Mouse (Mus musculus): ENCODE data around the gene Txnl4b. TPM values are rescaled to one million over a fixed set of nuclear protein-coding genes. Genes with fewer than 3 reads are reported as not detected.

Gene Txnl4b
- polyA plus RNA-seq (2015; fragmentation: Nextera tagmentation; extraction: Ambion mirVana): 29.4 and 31.4 TPM in 2 replicates

DNA sequence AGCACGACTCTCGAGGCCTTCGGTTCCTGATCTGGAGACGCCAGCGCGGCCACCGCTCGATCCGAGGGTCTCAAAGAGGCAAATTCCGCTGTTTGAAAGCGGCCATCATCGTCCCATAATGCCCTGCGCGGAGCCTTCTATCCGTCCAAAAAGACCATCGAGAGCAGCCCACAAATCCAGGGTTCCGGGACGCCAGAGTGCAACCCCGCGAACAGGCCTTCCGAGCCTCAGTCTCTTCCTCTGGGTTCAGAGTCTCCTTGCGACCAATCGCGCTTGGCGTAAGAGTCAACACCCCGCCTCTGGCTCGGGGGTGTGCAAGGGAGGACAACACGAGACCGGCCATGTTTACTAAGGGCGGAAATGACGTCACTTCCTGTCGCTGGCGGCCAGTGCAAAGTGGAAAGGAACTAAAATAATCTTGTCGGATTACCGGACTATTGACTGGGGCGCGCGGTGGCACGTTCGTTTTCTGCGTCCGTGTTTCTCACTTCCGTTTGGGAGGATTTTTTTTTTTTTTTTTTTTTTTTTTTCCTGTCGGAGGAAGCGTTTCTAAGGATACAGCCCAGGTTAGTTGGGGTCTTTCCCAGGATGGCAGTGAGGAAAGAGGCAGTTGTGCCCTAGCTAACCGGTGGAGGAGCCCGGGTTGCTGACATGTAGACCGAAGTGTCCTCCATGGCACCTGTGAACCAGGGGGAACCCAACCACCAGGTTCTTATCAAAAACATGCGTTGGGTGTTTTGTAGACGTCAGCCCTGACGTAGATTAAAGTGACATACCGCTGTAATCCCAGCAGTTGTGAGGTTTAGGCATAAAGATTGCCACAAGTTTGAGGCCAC is at the start of gene Txnl4b, which contains the start of gene Dhx38:
TSS of gene Txnl4b (plus strand) at position 395 of the 836 bp plus-strand sequence.
TSS of gene Dhx38 (minus strand) at position 364 of the 836 bp plus-strand sequence.
- peak; percentile 100 for ATAC-seq
- under 1% methylated on average over 51 of the region's 52 CpGs for WGBS
- Histone ChIP-seq H3K36me3 (ENCODE audit: control insufficient read depth, insufficient read depth, low read length) (peaks cover 20% of the 10 kb centered on the region), H3K27me3 (replicated peaks; ENCODE audit: control insufficient read depth, insufficient read depth, low read length) (no peaks in the 10 kb centered on the region), H3K4me1 (ENCODE audit: control insufficient read depth, insufficient read depth, low read depth, low read length) (peaks cover 16% of the 10 kb centered on the region), H3K4me2 (ENCODE audit: low read length) (peak within 1 kb of the TSS; percentile 79), H3K9me3 (ENCODE audit: control insufficient read depth, low read length) (no peaks in the 10 kb centered on the region), H3K4me3 (ENCODE audit: low read length) (peak within 1 kb of the TSS; percentile 93), H3K9ac (ENCODE audit: low read depth, low read length) (peak within 1 kb of the TSS; percentile 95), H3K27ac (ENCODE audit: low read depth, low read length) (peak within 1 kb of the TSS; percentile 91)

DNA sequence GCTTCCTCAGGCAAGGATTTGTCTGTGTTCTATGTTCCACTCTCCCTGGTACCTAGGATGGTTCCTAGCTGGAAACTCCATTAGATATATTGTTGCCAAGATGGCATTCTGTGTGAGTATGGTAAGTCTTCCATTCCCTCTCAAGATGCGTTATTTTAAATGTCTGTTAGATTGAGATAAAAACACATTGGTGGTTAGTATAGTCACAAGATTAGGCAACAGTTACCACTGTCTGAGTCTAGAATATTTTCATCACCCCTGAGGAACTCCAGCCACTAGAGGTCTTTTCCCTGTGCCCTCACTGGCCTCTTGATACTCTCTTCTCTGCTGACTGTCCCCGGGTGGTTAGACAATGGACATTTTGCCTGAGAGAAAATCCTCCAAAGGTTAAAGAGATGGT is 41.7 kb upstream of the Txnl4b start:
- ATAC-seq: no peak
- 91% methylated on average over 2 of the region's 2 CpGs for WGBS

DNA sequence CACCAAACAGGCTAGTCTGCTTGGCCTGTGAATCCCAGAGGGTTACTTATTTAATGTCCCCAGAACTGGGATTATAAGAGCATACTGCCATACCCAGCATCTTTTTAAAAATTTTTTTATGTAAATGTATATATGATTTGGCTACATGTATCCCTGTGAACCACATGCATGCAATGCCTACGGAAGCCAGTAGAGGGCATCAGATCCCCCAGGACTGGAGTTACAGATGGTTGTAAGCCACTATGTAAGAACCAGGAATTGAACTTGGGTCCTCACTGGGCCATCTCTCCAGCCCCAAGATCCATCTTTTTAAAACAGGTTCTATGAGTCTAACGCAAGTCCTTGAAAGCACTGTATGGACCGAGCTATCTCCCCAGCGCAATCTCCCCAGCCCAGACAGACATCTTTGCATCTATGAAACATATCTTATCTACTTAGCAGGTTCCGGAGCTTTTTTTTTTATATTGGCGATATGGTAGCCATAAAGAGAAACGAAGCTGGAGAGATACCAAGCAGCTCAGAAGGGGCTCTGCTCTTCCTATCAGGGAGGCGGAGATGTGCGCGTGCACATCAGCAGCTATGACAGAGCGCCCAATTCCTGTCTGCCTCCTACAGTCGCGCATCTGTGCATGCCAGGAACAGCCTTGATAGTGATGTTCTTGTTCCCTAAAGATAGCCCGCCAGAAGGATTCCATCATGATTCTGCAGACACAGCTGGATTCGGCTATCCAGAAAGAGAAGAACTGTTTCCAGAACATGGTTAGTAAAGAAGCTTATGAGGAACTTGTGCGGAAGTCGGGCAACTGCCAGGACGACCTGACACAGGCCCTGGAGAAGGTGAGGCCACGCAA is 30.3 kb upstream of the Txnl4b start:
- no peak overlapping the region for H3K27ac ChIP-seq (ENCODE audit: low read depth, low read length)
- 89% methylated on average over 19 of the region's 19 CpGs for WGBS
- H3K36me3 ChIP-seq (ENCODE audit: control insufficient read depth, insufficient read depth, low read length): no peaks in the 10 kb centered on the region
- ATAC-seq: no peak
- no peak overlapping the region for H3K4me3 ChIP-seq (ENCODE audit: low read length)
- H3K4me1 ChIP-seq (ENCODE audit: control insufficient read depth, insufficient read depth, low read depth, low read length): no peaks in the 10 kb centered on the region; the same call in 1 of the 2 replicates
- H3K9me3 ChIP-seq (ENCODE audit: control insufficient read depth, low read length): no peaks in the 10 kb centered on the region
- no peak overlapping the region for H3K9ac ChIP-seq (ENCODE audit: low read depth, low read length)
- H3K27me3 ChIP-seq (replicated peaks; ENCODE audit: control insufficient read depth, insufficient read depth, low read length): no peaks in the 10 kb centered on the region
- no peak overlapping the region for H3K4me2 ChIP-seq (ENCODE audit: low read length)

More for the DNA sequence above, 41.7 kb upstream of the Txnl4b start:
- Histone ChIP-seq H3K4me1 (ENCODE audit: control insufficient read depth, insufficient read depth, low read depth, low read length) (no peaks in the 10 kb centered on the region), H3K27me3 (replicated peaks; ENCODE audit: control insufficient read depth, insufficient read depth, low read length) (no peaks in the 10 kb centered on the region), H3K9ac (ENCODE audit: low read depth, low read length) (no peak overlapping the region), H3K4me2 (ENCODE audit: low read length) (no peak overlapping the region), H3K9me3 (ENCODE audit: control insufficient read depth, low read length) (no peaks in the 10 kb centered on the region), H3K4me3 (ENCODE audit: low read length) (no peak overlapping the region), H3K27ac (ENCODE audit: low read depth, low read length) (no peak overlapping the region), H3K36me3 (ENCODE audit: control insufficient read depth, insufficient read depth, low read length) (no peaks in the 10 kb centered on the region)

DNA sequence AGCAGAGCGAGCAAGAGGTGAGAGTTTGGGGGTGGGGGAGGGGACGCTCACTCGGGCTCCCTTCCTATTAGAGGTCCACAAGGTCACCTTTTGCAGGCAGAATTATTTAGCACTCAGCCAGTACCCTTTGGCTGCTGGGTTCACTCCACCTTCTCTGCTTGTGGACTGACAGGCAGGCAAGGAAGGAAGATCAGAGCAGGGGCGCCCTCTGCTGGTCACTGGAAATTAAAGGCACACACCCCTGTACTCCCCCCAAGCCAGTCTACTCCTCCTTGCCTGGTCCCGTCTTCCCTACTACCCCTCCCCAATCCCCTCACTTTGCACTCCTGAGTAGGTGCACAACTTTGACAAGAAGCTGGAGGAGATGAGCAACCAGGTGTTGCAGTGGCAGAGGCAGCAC is 29.0 kb upstream of the Txnl4b start:
- peak overlapping the region; percentile 17; the same call in 1 of the 2 replicates for H3K9ac ChIP-seq (ENCODE audit: low read depth, low read length)
- peak; percentile 90 for ATAC-seq
- H3K27me3 ChIP-seq (replicated peaks; ENCODE audit: control insufficient read depth, insufficient read depth, low read length): no peaks in the 10 kb centered on the region
- H3K4me3 ChIP-seq (ENCODE audit: low read length): no peak overlapping the region
- H3K9me3 ChIP-seq (ENCODE audit: control insufficient read depth, low read length): no peaks in the 10 kb centered on the region
- H3K4me1 ChIP-seq (ENCODE audit: control insufficient read depth, insufficient read depth, low read depth, low read length): no peaks in the 10 kb centered on the region; the same call in 1 of the 2 replicates
- H3K27ac ChIP-seq (ENCODE audit: low read depth, low read length): no peak overlapping the region
- no peaks in the 10 kb centered on the region for H3K36me3 ChIP-seq (ENCODE audit: control insufficient read depth, insufficient read depth, low read length)
- WGBS: 1% methylated on average over 5 of the region's 5 CpGs
- H3K4me2 ChIP-seq (ENCODE audit: low read length): peak overlapping the region; percentile 42

DNA sequence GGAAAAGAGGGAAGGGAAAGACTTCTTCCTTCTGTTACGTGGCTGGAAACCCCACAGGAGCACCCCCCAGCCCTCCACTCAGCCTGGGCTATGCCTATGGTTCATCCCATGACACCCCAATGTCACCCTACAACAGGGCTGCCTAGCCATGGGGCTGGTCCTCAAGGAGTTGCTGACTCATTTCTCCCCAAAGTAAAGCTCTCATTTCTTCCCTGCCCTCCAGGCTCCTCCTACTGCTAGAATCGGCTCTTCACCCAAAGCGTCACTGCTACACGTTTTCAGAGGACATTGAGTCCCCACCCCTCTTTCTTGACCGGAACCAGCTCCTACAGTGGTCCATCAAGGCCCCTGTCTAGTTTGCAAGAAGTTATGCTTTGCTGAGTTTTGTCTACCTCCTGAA is 23.5 kb upstream of the Txnl4b start:
- Histone ChIP-seq H3K4me2 (ENCODE audit: low read length) (no peak overlapping the region), H3K4me3 (ENCODE audit: low read length) (no peak overlapping the region), H3K36me3 (ENCODE audit: control insufficient read depth, insufficient read depth, low read length) (no peaks in the 10 kb centered on the region), H3K27ac (ENCODE audit: low read depth, low read length) (no peak overlapping the region), H3K27me3 (replicated peaks; ENCODE audit: control insufficient read depth, insufficient read depth, low read length) (no peaks in the 10 kb centered on the region), H3K4me1 (ENCODE audit: control insufficient read depth, insufficient read depth, low read depth, low read length) (no peaks in the 10 kb centered on the region), H3K9me3 (ENCODE audit: control insufficient read depth, low read length) (no peaks in the 10 kb centered on the region), H3K9ac (ENCODE audit: low read depth, low read length) (no peak overlapping the region)
- 78% methylated on average over 5 of the region's 5 CpGs for WGBS
- ATAC-seq: no peak

DNA sequence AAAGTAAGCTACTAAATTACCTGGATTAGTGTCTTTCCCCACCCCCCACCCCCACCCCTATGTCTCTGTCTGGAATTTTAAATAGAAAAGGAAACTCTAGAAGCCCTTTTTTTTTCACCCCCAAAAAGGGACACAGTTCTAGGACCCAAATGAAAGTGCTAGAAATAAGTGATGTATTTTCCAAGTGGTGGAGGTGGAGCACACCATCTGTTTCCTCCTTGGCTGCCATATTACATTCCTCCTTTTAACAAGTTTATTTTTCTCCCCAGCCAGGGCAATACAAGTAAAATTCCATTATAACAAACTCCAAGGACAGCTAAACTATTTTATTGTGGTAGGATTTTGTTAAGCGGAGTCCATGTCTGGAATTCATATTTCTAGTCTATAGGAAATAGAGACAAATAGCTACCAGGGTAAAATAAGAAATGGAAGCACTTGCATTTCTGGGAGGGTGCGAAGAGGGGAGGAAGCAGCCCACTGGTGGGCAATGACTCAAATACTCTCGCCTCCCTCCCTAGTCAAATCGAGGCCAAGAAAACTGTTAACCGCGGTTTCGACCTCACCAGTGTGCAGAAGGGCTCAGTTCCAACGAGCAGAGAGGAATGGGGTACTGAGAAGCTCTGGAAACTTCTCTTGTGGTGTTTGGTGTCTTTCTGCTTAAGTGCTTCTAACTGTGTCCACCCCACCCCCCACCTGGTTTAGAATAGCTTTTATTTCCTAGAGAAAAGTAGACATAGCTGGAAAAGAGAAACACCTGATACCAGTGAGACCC is 22.8 kb upstream of the Txnl4b start:
- Histone ChIP-seq H3K9me3 (ENCODE audit: control insufficient read depth, low read length) (no peaks in the 10 kb centered on the region), H3K4me3 (ENCODE audit: low read length) (no peak overlapping the region), H3K4me1 (ENCODE audit: control insufficient read depth, insufficient read depth, low read depth, low read length) (no peaks in the 10 kb centered on the region), H3K4me2 (ENCODE audit: low read length) (no peak overlapping the region), H3K9ac (ENCODE audit: low read depth, low read length) (no peak overlapping the region), H3K36me3 (ENCODE audit: control insufficient read depth, insufficient read depth, low read length) (peaks cover 4% of the 10 kb centered on the region; the same call in 1 of the 2 replicates), H3K27ac (ENCODE audit: low read depth, low read length) (no peak overlapping the region), H3K27me3 (replicated peaks; ENCODE audit: control insufficient read depth, insufficient read depth, low read length) (no peaks in the 10 kb centered on the region)
- WGBS: 84% methylated on average over 8 of the region's 8 CpGs
- ATAC-seq: no peak

DNA sequence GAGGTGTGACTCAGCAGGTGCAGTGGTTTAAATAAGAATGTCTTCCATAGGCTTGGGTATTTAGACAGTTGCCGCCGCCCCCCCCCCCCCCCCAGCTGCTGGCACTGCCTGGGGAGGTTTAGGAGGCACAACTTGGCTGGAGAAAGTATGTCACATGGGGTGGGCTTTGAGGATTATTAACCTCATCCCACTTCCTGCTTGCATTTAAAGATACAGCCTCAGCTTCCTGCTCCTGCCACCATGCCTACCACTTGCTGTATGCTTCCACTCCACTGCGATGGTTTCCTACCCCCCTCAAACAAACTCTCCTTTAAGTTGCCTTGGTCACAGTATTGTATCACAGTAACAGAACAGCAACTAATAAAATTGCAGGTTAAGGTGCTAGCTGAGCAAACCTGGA is 21.6 kb upstream of the Txnl4b start:
- Histone ChIP-seq H3K4me2 (ENCODE audit: low read length) (no peak overlapping the region), H3K36me3 (ENCODE audit: control insufficient read depth, insufficient read depth, low read length) (peaks cover 11% of the 10 kb centered on the region), H3K9me3 (ENCODE audit: control insufficient read depth, low read length) (no peaks in the 10 kb centered on the region), H3K27ac (ENCODE audit: low read depth, low read length) (no peak overlapping the region), H3K4me1 (ENCODE audit: control insufficient read depth, insufficient read depth, low read depth, low read length) (no peaks in the 10 kb centered on the region), H3K9ac (ENCODE audit: low read depth, low read length) (no peak overlapping the region), H3K27me3 (replicated peaks; ENCODE audit: control insufficient read depth, insufficient read depth, low read length) (no peaks in the 10 kb centered on the region), H3K4me3 (ENCODE audit: low read length) (no peak overlapping the region)
- 56% methylated on average over 3 of the region's 3 CpGs for WGBS
- ATAC-seq: no peak

DNA sequence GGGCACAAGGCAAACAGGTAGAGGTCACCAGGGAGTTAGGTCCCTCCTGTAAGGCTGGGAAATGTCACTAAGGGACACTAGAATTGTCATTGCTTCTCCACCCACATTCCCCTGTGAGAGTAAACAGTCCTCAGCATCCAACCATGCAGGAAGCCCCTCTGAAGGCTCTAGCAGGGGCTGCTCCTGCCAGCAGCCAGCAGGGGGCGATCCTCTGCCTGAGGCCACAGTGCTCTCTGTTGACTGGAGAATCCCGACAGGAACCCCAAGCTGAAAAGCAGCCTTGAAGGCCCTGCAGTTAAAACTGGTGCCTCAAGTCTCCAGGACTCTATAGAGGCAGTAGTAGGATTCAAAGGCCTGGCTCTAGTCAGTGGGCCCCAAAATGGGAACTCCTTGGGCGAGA is 14.0 kb upstream of the Txnl4b start:
- no peak overlapping the region for H3K4me2 ChIP-seq (ENCODE audit: low read length)
- ATAC-seq: no peak

More for the DNA sequence above, 14.0 kb upstream of the Txnl4b start:
- Histone ChIP-seq H3K4me3 (ENCODE audit: low read length) (no peak overlapping the region), H3K4me1 (ENCODE audit: control insufficient read depth, insufficient read depth, low read depth, low read length) (no peaks in the 10 kb centered on the region), H3K9ac (ENCODE audit: low read depth, low read length) (no peak overlapping the region), H3K9me3 (ENCODE audit: control insufficient read depth, low read length) (no peaks in the 10 kb centered on the region), H3K36me3 (ENCODE audit: control insufficient read depth, insufficient read depth, low read length) (peaks cover 53% of the 10 kb centered on the region), H3K27ac (ENCODE audit: low read depth, low read length) (no peak overlapping the region), H3K27me3 (replicated peaks; ENCODE audit: control insufficient read depth, insufficient read depth, low read length) (no peaks in the 10 kb centered on the region)
- 43% methylated on average over 3 of the region's 3 CpGs for WGBS

Data from hindbrain, embryonic 16.5 days (tissue).